Mouse (Mus musculus): ENCODE results near the gene Gm11983.
"Not testable (repeated sequence)": the region's sequence is repeated elsewhere in the genome, so short reads cannot be mapped to it uniquely, and the experiment has no call there.

Gm11983 gene

DNA sequence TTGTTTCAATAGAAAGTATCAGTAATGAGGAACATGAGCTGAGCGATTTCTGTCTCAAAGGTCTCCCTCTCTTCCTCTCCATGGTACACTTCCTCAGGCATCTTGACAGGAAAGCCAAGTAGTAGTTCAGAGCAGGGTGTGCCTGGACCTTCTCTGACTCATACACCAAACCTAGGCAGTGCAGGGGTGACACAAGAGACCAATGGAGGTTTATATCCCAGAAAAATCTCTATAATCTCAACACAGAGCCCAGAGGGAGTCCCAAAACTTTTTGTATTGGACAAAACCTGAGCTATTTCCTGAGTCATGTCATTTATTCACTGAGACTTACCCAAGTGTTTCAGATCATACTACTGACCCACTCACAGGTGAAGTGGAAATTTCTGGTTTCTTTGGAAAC, at the start of gene Gm11983:
Gene Gm11983, minus strand, starts transcription at position 101 of the 400 bp plus-strand sequence.
- DNase-seq = no peak

DNA sequence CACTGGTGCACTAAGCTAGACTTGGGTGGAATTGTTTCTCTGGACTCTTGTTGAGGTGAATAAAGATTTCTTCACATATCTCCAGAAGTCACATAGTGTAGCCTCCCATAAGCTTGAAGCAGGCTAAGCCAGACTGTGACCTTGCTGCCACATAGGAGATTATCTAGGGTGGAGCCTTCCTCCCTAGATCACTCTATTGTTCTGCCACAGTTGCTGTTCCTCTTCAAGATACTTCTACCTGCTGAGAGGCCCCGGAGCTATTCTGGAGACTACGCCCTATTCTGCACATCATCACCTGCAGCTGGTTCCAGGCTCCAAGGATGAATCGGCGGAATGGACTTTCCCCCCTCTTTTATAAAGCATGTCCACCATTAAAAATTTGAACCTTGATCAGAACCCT, 45.6 kb upstream of the Gm11983 start:
- DNase-seq = not testable (repeated sequence)

DNA sequence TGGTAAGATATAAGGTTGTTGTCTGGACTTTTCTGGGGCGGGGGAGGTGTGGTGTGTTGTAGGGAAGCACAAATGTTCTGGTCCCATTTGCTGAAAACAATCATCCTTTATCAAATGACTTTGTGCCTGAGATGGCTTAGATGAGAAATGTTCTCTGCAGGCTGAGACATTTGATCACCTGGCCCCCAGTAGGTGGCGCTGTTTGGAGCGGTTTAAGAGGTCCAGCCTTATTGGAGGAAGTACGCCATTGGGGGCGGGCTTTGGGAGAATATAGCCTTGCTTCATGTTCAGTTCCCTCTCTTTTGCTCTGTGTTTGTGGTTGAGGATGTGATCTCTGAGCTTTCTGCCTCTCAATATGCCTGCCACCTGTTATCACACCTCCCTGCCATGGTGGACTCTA, 44.2 kb upstream of the Gm11983 start:
- peak; percentile 19 for DNase-seq

DNA sequence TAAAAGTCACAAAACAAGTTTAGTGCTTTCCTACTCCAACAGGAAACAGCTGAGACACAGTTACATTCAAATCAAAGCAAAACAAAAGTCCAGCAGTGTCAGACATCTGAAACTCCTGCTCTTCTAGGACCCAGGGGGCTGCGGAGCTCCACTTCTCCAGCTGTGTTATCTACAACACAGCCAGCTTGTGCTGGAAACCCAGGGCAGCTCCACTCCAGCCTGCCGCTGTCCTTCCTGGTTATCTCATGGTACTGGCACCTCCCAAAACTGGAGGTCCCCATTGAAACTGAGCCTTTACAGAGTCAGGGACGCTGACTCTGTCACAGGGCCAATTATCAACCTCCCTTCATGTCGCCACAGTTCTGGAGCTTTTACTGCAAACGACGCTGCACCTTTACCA, 40.3 kb upstream of the Gm11983 start:
- DNase-seq = no peak

DNA sequence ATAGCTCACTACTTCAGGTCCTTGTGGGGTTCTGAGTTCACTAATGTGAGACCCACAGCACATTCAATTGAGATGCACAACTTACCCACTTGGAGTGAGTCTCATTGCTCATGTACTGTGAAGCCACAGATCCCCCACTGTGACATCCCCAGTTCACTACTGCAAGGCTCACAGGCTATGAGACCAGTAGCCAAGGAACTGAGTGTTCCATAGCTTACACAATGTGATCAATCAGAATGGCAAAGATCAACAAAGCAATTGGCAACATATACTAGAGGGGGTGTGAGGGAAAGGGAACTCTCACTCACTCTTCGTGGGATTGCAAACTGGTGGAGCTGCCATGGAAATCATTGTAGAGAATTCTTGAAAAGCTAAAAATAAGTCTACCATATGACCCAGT, 33.5 kb upstream of the Gm11983 start:
- no peak for DNase-seq

DNA sequence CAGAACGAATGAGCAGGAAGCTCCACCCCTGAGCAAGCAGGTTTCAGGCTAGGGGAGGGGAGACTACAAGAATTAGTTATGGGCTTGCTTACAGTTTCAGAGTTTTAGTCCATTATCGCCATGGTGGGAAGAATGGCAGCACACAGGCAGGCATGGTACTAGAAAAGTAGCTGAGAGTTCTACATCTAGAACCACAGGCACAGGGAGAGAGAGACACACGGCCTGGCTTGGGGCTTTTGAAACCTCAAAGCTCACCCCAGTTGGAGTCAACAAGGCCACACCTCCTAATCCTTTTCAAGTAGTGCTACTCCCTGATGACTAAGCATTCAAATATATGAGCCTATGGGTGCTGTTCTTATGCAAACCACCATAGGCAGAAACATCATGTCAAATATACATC, 28.1 kb upstream of the Gm11983 start:
- no peak for DNase-seq

DNA sequence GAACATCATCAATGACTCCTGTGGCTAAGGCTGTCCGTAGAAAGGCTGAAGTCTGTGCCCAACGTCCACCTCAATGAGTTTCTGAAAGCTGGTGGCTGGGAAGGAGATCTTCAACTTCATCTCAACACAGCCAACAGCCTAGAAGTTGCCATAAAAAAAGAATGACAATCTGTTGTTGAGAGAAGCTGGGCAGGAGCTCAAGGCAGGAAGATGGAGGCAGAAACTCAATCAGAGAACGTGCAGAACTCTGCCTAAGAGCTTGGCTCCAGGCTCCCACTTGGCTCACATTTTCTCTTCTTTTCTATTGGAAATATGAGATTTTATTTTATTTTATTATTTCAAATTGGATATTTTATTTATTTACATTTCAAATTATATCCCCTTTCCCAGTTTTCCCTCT, 24.7 kb upstream of the Gm11983 start:
- DNase-seq = no peak

DNA sequence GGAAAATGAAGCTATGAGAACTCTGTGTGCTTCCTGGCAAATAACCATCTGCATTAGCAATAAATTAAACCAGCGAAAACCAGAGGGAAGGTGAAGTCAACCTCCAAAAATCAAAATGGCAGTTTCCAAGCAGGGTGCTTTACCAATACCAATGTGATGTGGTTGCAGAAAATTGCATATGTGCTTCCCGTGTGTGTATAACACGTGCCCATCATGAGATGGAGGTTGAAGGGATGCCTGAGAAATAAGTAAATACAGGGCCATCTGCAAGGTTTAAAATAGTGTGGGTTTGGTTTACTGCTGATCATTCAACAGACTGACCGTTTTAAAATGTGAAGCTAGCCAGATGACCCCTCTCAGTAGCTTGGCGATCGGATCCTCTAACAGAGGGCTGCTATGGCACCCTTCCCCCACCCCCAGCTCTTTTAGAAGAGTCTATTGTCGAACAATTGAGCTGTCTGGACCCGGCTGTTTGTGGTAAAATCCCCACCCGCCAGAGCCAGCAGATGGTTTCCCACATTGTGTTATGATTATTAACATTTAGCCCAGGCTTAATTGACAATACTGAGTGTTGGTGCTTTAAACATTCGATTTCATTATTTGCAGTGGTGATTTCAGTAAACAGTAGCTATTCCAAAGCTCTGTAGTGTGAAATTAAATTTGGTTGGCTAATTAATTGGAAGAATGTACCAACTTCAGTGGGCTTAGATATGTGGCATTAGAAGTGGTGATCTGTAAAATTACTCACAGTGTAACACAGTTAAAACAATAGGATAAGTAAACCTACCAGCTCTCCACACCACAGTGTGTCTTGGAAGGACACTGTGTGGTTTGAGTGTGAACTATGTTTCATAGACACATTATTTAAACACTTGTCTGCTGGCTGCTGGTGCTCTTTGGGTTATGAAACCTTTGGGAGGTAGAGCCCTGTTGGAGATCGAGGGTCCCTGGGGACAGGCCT, 22.7 kb upstream of the Gm11983 start:
- DNase-seq = no peak

DNA sequence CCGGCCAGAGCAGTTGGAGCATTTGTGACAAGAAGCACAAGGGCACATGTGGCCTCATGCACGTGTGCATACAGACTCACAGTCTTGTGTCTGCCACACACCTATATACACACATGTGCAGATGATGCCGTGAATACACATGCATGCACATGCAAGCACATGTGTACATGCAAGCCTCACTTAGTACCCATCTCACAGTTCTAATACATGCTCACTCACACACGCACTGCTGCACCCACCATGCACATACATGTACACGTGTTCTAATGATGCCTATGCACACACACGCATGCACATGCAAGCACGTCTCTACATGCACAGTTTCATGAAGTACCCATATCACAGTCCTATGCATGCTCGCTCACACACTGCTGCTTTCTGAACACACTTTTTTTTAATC, 21.6 kb upstream of the Gm11983 start:
- DNase-seq = no peak

DNA sequence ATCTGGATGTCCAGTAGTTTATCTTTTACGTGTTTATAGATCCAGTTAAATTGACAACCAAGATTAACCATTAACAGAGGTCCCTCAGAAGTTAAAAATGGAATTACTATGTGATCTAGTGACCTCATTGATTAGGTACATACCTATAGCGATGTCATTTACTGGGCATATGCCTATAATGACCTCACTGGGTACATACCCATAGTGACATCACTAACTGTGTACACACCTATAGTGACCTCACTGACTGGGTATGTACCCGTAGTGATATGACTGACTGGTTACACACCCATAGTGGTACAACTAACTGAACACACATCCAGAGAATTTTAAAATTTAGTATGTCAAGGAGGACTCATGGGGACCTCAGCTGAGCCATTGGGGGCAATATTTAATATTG, 18.5 kb upstream of the Gm11983 start:
- DNase-seq = no peak

DNA sequence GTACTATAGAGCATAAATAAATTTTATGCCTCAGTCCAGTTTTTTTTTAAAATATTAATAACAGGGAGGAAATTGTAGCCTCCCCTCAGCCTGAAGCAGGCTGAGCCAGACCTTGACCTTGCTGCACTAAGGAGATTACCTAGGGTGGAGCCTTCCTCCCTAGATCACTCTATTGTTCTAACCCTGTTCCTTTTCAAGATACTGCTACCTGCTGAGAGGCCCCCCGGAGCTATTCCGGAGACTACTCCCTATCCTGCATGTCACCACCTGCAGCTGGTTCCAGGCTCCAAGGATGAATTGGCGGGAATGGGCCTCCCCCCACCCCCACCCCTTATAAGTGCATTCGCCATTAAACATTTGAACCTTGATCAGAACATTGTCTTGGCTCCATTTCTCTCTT, 15.9 kb upstream of the Gm11983 start:
- not testable (repeated sequence) for DNase-seq

DNA sequence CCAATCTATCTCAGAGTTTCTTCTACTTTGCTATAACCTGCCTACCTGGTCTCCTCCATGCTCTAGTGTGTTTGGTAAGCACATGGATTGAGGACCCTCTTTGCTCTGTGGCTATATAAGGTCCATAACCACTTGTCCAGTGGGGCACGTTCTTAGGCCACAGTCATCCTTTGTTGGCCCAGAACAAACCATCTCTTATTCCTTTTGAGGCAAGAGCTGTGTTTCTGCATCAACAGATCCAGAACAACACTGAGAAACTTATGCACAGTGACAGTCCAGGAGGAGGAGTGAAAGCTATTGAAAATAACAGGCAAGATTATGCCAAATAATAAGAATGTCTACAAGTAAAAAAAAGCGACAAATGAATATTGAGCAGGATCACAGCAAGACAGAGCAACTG, 6.4 kb upstream of the Gm11983 start:
- DNase-seq = no peak

DNA sequence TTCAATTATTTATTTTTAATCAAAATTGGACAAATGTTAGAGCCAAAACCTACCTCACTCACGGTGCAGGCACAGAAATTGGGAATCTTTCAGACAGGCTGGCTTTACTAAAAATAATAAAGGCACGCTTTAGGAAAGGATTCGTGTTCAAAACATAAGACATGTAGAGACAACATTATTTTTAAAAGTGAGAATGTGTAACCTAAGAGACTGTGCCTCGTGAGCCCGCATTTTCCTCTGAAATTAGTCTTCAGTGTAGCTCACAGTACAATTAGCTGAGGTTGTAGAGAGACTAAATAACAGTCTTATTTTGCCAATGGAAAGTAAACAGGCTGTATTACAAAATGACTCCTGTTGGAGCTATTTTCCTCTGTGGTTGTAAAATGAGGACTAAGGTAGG, 4.7 kb upstream of the Gm11983 start:
- no peak for DNase-seq

DNA sequence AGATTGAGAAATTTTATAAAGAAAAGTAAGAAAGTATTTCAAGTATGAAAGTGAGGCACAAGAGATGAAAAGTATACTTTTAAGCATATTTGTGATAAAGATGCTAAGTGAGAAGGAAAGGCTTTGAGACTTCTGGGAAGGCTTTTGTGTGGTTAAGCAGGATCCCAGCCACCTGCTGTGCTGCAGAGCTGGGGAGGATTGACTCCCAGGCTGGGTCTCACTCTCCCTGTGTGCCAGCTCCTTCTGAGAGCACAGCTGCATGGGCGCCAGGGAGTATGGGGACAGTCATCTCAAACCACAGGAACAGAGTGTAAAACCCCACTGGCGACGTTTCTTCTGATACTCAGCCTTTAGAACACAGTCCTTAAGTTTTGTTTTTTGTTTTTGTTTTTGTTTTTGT, 3.3 kb upstream of the Gm11983 start:
- DNase-seq = no peak

DNA sequence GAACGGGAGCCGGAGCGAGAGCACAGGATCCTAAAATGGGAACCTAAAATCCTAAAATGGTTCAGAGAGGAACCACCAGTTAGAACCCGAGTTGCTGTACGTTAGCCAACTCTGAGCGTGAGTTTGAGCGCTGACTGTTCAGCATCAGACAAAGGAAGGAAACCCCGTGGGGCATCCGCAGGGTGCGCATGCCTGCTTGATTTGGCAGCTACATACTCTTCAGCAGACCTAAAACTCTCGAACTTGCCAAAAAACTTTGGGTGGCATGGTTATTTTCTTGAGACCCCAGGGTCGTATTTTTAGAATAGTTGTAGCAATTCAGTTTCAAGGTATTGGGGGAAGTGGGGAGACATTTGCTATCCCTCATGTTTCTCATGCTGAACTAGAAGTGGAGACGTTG, 2.8 kb downstream of the Gm11983 start:
- no peak for DNase-seq

DNA sequence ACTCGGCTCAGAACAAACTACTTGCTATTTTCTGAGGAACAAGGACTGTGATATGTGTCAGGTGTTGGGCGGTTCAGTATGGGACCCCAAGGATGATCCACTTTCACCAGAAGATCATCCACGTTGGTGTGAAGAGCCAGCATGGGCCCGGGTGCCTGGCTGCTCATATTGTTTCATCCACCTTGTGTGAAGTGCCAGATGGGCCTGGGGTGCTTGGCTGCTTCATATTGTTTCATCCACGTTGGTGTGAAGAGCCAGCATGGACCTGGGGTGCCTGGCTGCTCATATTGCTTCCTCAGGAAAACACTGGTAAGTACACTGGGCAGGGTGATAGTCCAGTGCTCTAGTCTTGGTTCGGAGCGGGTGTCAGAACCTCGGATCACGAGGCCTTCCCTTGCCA, 3.7 kb downstream of the Gm11983 start:
- DNase-seq = no peak

DNA sequence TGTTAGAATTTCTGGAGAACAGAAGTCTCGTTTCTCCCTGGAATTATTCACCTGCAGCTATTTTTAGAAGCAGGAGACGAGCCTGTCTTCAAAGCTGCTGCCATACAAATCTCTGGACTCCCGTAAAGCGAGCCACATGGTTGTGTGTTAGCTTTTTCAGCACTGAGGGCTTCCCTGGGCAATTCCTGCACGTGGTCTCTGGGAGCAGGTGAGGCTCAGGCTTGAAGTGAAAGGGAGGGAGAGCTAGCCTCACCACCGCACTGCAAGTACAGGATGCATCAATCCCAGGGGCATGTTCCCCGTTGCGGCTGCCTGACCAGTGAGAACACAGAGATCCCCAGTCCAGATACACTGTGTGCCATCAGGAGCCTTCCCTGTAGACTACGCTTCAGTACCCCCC, 5.5 kb downstream of the Gm11983 start:
- no peak for DNase-seq

DNA sequence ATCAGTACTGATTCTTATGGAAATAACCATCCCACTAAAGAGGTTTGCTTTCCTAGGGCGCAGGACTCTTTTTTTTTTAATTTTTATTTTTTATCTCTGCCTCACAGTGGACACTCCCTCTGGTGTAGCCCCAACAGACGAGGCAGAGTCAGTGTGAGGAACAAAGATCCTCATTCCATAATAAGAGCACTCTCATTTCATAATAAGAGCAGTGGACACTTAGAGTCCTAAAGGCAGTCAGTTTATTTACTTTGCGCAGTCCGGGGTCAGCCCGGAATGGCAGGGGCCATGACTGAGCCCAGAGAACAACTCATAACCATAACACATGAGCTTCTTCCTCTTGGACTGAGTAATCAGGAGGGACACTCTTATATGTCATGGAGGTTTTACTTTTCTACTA, 9.3 kb downstream of the Gm11983 start:
- DNase-seq = no peak

DNA sequence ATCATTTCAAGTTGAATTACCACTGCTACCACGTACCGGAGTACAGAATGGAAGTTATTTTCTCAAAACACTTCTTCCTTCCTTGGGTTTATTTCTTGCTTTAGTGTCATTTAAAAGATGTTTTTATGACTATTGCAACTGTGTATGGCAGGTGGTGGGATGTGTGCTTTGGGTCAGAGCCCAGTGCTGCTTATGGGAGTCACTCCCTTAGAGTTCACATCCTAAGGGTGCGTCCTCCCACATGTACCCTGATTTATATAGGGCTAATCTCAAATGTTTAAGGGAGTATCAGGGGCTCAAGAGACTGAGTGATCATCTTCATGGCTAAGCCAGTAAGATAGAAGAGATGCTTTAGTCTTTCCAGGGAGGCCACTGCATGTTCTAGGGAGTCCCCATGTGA, 11.3 kb downstream of the Gm11983 start:
- DNase-seq = no peak

DNA sequence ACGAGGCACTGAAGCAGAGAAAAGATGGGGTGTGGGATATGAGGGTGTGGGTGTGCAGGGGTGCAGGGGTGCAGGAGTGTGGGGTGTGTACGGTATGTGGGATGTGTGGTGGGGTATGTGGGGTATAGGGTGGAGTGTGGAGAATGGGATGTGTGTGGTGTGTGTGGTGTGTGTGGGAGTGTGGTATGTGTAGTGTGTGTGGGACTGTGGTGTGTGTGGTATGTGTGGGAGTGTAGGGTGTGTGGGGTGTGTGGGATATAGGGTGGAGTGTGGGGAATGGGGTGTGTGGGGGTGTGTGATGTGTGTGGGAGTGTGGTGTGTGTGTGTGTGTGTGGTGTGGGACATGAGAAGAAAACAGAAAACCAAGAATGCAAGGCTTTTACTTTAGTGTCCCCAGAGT, 14.3 kb downstream of the Gm11983 start:
- no peak for DNase-seq

DNA sequence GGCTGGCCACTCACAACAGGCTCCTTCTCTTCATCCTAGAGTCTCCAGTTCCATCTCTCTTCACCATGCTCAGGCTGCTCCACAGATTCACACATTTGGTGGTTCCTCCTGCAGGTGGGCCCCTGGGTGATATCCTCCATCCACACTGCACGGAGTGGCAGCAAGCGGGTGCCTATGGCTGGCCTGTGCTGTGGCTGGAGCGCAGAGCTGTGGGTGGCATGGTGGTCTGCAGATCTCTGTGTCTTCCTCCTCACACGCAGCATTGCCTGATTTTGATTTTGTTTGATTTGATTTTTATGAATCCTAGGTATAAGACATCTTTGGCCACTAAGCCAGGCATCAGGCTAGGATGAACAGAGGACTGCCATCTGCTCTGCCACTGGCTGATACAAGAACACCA, 23.0 kb downstream of the Gm11983 start:
- no peak for DNase-seq

DNA sequence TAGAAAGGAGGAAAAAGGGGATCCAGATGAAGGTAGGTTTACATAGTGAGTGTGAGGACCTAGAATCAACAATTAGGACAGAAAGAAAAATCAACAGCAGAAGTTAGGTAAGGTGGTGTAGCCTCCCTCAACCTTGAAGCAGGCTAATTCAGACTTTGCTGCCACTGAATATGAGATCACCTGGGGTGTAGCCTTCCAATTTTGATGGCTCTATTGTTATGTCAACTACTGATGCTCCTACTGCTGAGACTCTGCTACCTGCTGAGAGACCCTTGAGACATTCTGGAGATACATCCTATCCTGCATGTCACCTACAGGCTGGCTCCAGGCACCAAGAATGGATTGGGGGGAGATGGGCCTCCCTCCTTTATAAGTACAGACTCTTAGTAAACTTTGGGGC, 34.6 kb downstream of the Gm11983 start:
- DNase-seq = not testable (repeated sequence)

DNA sequence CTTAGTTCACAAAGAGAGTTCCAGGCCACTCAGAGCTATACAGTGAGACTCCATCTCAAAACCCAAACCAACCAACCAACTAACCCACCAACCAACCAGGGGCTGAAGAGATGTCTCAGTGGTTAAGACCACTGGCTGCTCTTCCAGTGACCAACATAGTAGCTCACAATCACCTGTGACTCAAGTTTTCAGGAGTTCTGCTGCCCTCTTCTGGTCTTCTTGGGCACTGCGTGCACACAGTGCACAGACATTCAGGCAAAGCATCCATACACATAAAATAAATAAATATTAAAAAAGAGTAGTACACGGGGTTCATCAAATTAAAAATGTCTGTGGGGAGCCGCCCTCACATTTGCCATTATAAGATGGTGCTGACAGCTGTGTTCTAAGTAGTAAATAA, 46.8 kb downstream of the Gm11983 start:
- no peak for DNase-seq
